Mouse (Mus musculus) liver, embryonic 15.5 days (tissue): ENCODE measurements around the gene Scd4. TPM values are rescaled to one million over a fixed set of nuclear protein-coding genes. Genes with fewer than 3 reads are reported as not detected.

Experiments
- ATAC-seq: fragments of 200-750 bp; cut with Nextera tagmentation; 2 replicates; pipeline ENCODE4 v1.8.0; 2017; ENCODE audit warnings: moderate number of reproducible peaks, mild to moderate bottlenecking, moderate library complexity; ENCODE audit not compliant: insufficient read depth
- H3K27ac ChIP-seq: fragments of 300-500 bp; sonication (generic); replicated peaks from 2 replicates; pipeline ENCODE4 v1.5.1; 2015; ENCODE audit warnings: mild to moderate bottlenecking, inconsistent platforms
- H3K27me3 ChIP-seq: fragments of 300-500 bp; sonication (generic); 2 replicates; pipeline ENCODE4 v1.6.1; 2015; ENCODE audit warnings: mild to moderate bottlenecking, inconsistent platforms
- H3K36me3 ChIP-seq: fragments of 300-500 bp; sonication (generic); replicated peaks from 2 replicates; pipeline ENCODE4 v1.6.1; 2015; ENCODE audit warnings: moderate library complexity, mild to moderate bottlenecking, inconsistent platforms
- H3K4me1 ChIP-seq: fragments of 300-500 bp; sonication (generic); replicated peaks from 2 replicates; pipeline ENCODE4 v1.6.1; 2015; ENCODE audit warnings: inconsistent platforms
- H3K4me2 ChIP-seq: fragments of 300-500 bp; sonication (generic); 2 replicates; pipeline ENCODE4 v1.6.1; 2015; ENCODE audit warnings: moderate library complexity, mild to moderate bottlenecking, inconsistent platforms
- H3K4me3 ChIP-seq: fragments of 300-500 bp; sonication (generic); replicated peaks from 2 replicates; pipeline ENCODE4 v1.5.1; 2015; ENCODE audit warnings: mild to moderate bottlenecking, inconsistent platforms
- H3K9ac ChIP-seq: fragments of 300-500 bp; sonication (generic); 2 replicates; pipeline ENCODE4 v1.6.1; 2015; ENCODE audit warnings: moderate library complexity, mild to moderate bottlenecking, inconsistent platforms
- H3K9me3 ChIP-seq: fragments of 300-500 bp; sonication (generic); replicated peaks from 2 replicates; pipeline ENCODE4 v1.6.1; 2016; ENCODE audit warnings: inconsistent platforms
- WGBS: fragments of 180-500 bp; shearing (Covaris S2); methylation state at CpG from one replicate; pipeline ENCODE4 v1.1.7; 2015; ENCODE audit warnings: mixed read lengths; ENCODE audit not compliant: insufficient replicate concordance; 5-methylcytosine and 5-hydroxymethylcytosine counted together
- polyA plus RNA-seq: library from polyadenylated mRNA; unstranded; fragments of >200 nt; fragmentation: Nextera tagmentation; extraction: Ambion mirVana; gene quantifications from 2 replicates; pipeline ENCODE4 v1.2.1, GENCODE M21; 2015

Scd4 gene
- polyA plus RNA-seq, result 0.03 TPM in 1 of 2 replicates, not detected in the other

GRCm38 (mm10) chr19:44332833-44333623 is at the start of gene Scd4:
TSS of gene Scd4 (plus strand) at chr19:44333092.
- Histone ChIP-seq H3K27me3 (no peaks in the 10 kb centered on the region), H3K4me2 (no peak within 1 kb of the TSS), H3K4me3 (no peak within 1 kb of the TSS), H3K4me1 (no peaks in the 10 kb centered on the region), H3K36me3 (no peaks in the 10 kb centered on the region), H3K9ac (no peak within 1 kb of the TSS), H3K9me3 (no peaks in the 10 kb centered on the region), H3K27ac (no peak within 1 kb of the TSS)
- ATAC-seq, result no peak
- WGBS, result 75% methylated on average over 10 of the region's 10 CpGs

- H3K4me2 ChIP-seq, result peak overlapping the region; percentile 94
- peak overlapping the region; percentile 52 for H3K9ac ChIP-seq
- H3K27ac ChIP-seq, result peak overlapping the region; percentile 95
- WGBS, result 30% methylated on average over 15 of the region's 15 CpGs
- no peaks in the 10 kb centered on the region for H3K9me3 ChIP-seq
- no peaks in the 10 kb centered on the region for H3K27me3 ChIP-seq
- peaks cover 81% of the 10 kb centered on the region for H3K4me1 ChIP-seq
- no peaks in the 10 kb centered on the region for H3K36me3 ChIP-seq
- peak overlapping the region; percentile 63 for H3K4me3 ChIP-seq
- ATAC-seq, result no peak; the same call in 1 of the 2 replicates
Measured at GRCm38 (mm10) chr19:44283157-44284024, 49.5 kb upstream of the Scd4 start.

- peaks cover 86% of the 10 kb centered on the region for H3K4me1 ChIP-seq
- peak overlapping the region; percentile 63 for H3K4me3 ChIP-seq
- H3K36me3 ChIP-seq, result no peaks in the 10 kb centered on the region
- WGBS, result under 1% methylated on average over 38 of the region's 38 CpGs
- H3K9me3 ChIP-seq, result no peaks in the 10 kb centered on the region
- H3K4me2 ChIP-seq, result peak overlapping the region; percentile 94
- no peaks in the 10 kb centered on the region for H3K27me3 ChIP-seq
- peak overlapping the region; percentile 68 for H3K9ac ChIP-seq
- peak overlapping the region; percentile 95 for H3K27ac ChIP-seq
- peak; percentile 98 for ATAC-seq
Measured at GRCm38 (mm10) chr19:44284025-44284695, 48.7 kb upstream of the Scd4 start.

DNA sequence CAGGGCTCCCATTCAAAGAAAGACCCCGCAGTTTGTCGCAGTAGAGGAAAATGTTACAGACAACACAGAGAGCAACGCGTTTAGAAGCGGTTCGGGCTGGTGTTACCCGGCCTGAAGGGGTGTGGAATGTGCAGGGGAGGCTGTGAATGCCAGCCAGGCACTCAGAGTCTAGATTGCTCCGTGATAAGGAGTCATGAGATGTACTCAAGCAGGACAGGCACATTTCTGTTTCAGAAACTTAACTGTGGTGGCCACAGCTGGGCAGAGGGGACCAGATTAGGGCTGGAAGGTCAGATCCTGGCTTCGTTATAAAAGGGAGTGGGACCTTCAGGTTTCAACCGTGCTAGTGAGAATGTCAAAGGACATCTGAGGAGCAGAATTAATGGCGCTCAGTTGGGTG is 48.2 kb upstream of the Scd4 start:
- no peaks in the 10 kb centered on the region for H3K36me3 ChIP-seq
- H3K4me2 ChIP-seq, result peak overlapping the region; percentile 94
- H3K27me3 ChIP-seq, result no peaks in the 10 kb centered on the region
- H3K4me3 ChIP-seq, result peak overlapping the region; percentile 63
- peak; percentile 59 for ATAC-seq
- H3K27ac ChIP-seq, result peak overlapping the region; percentile 95
- H3K4me1 ChIP-seq, result peaks cover 86% of the 10 kb centered on the region
- peak overlapping the region; percentile 68 for H3K9ac ChIP-seq
- 3% methylated on average over 11 of the region's 11 CpGs for WGBS
- no peaks in the 10 kb centered on the region for H3K9me3 ChIP-seq

- no peak overlapping the region for H3K4me3 ChIP-seq
- peaks cover 89% of the 10 kb centered on the region for H3K4me1 ChIP-seq
- no peaks in the 10 kb centered on the region for H3K9me3 ChIP-seq
- H3K27ac ChIP-seq, result peak overlapping the region; percentile 66; the same call in 1 of the 2 replicates
- ATAC-seq, result no peak
- H3K4me2 ChIP-seq, result no peak overlapping the region
- H3K27me3 ChIP-seq, result no peaks in the 10 kb centered on the region
- H3K36me3 ChIP-seq, result no peaks in the 10 kb centered on the region
- H3K9ac ChIP-seq, result no peak overlapping the region
- 83% methylated on average over 8 of the region's 8 CpGs for WGBS
Measured at GRCm38 (mm10) chr19:44285554-44285953, 47.3 kb upstream of the Scd4 start.

- Histone ChIP-seq H3K9me3 (no peaks in the 10 kb centered on the region), H3K4me1 (peaks cover 87% of the 10 kb centered on the region), H3K27ac (peak overlapping the region; percentile 66), H3K27me3 (no peaks in the 10 kb centered on the region), H3K4me3 (no peak overlapping the region), H3K9ac (no peak overlapping the region), H3K36me3 (no peaks in the 10 kb centered on the region), H3K4me2 (no peak overlapping the region)
- 25% methylated on average over 2 of the region's 2 CpGs for WGBS
- ATAC-seq, result no peak
Measured at GRCm38 (mm10) chr19:44286109-44286508, 46.8 kb upstream of the Scd4 start.

DNA sequence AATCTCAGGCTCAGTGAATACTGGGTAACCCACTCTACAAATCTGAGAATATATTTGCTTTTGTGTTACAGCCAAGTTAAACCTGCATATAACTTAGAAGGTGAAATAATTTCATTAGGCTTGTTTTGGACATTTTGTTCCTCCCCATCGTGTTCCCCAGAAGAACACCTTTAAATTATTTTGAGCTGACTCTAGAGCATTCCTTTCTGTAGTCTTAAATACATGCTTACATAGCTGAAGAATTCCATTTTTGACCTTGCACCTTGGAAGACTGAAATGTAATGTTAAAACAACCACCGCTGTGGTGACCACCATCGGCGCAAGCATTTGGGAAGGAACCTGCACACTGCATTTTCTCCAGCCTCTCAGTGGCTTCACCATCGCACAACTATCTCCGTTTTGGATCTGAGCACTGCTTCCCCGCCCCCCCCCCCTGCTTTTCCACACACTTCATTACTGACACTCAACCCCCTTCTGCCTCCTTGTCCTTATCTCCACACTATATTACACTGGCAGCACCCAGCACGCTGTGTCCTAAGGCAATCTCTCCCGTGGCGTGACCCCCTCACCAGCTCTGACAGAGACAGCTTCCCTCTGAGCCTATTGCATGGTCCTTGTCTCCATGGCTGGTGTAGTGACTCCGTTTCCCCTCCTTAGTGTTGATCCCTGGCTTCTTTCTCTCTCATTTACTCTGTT is 45.3 kb upstream of the Scd4 start:
- H3K36me3 ChIP-seq, result no peaks in the 10 kb centered on the region
- H3K4me2 ChIP-seq, result no peak overlapping the region
- no peaks in the 10 kb centered on the region for H3K27me3 ChIP-seq
- H3K4me1 ChIP-seq, result peaks cover 87% of the 10 kb centered on the region
- no peak overlapping the region for H3K9ac ChIP-seq
- no peaks in the 10 kb centered on the region for H3K9me3 ChIP-seq
- peak overlapping the region; percentile 66; the same call in 1 of the 2 replicates for H3K27ac ChIP-seq
- ATAC-seq, result no peak
- WGBS, result 36% methylated on average over 11 of the region's 11 CpGs
- no peak overlapping the region for H3K4me3 ChIP-seq

DNA sequence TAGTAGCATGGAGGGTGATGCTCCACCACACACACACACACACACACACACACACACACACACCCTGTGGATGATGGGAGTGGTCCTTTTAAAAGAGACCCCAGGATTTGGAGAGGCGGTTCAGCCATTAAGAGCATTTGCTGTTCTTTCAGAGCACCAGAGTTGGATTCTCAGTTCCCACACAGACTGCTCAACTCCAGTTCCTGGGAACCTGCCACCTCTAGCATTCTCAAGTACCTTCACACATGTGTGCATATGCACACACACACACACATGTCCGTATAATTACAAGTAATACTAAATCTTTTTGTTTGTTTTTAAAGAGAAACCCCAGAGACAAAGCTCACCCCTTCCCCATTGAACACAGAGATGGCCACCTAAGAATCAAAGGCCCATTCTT is 40.8 kb upstream of the Scd4 start:
- peak overlapping the region; percentile 93 for H3K4me2 ChIP-seq
- peaks cover 85% of the 10 kb centered on the region for H3K4me1 ChIP-seq
- WGBS, result 70% methylated on average over 2 of the region's 2 CpGs
- H3K4me3 ChIP-seq, result no peak overlapping the region; the same call in 1 of the 2 replicates
- no peaks in the 10 kb centered on the region for H3K9me3 ChIP-seq
- H3K36me3 ChIP-seq, result peaks cover 22% of the 10 kb centered on the region
- no peaks in the 10 kb centered on the region for H3K27me3 ChIP-seq
- H3K27ac ChIP-seq, result peak overlapping the region; percentile 88
- ATAC-seq, result no peak
- no peak overlapping the region for H3K9ac ChIP-seq

DNA sequence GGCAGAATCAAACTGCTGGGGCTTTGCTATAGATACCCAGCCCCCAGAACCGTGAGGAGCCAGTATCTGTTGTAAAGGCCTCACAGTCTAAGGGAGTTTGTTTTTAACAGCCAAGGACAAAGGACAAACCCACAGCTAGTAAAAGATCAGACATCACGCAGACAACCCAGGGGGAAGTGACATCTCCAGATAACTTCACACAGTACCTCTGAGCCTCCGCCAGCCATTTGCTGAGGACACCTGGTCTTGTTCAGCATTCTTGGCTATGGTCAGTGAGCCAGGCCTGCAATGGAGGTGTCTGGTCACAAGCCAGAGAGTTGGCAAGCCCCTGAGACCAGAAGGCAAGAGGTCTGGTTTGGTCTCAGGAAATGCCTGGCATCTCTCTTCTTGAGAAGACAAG is 40.4 kb upstream of the Scd4 start:
- peaks cover 26% of the 10 kb centered on the region for H3K36me3 ChIP-seq
- peak overlapping the region; percentile 73 for H3K9ac ChIP-seq
- H3K4me3 ChIP-seq, result peak overlapping the region; percentile 70
- no peaks in the 10 kb centered on the region for H3K27me3 ChIP-seq
- H3K4me2 ChIP-seq, result peak overlapping the region; percentile 93
- peaks cover 85% of the 10 kb centered on the region for H3K4me1 ChIP-seq
- H3K27ac ChIP-seq, result peak overlapping the region; percentile 88
- ATAC-seq, result no peak
- WGBS, result 14% methylated on average over 3 of the region's 3 CpGs
- no peaks in the 10 kb centered on the region for H3K9me3 ChIP-seq

GRCm38 (mm10) chr19:44292941-44293768 is 39.7 kb upstream of the Scd4 start, which contains the start of gene Scd2:
TSS of gene Scd2 (plus strand) at chr19:44293674.
- H3K4me3 ChIP-seq, result peak within 1 kb of the TSS; percentile 70
- H3K27ac ChIP-seq, result peak within 1 kb of the TSS; percentile 90
- H3K4me2 ChIP-seq, result peak within 1 kb of the TSS; percentile 93
- H3K27me3 ChIP-seq, result no peaks in the 10 kb centered on the region
- H3K9ac ChIP-seq, result peak within 1 kb of the TSS; percentile 73
- H3K36me3 ChIP-seq, result peaks cover 33% of the 10 kb centered on the region
- peaks cover 86% of the 10 kb centered on the region for H3K4me1 ChIP-seq
- peak; percentile 24 for ATAC-seq
- WGBS, result 4% methylated on average over 21 of the region's 21 CpGs
- H3K9me3 ChIP-seq, result no peaks in the 10 kb centered on the region
